Mouse (Mus musculus) large intestine, adult 2 months (tissue): ENCODE measurements around the gene Grin3b. TPM values are rescaled to one million over a fixed set of nuclear protein-coding genes. Genes with fewer than 3 reads are reported as not detected.

Experiments
- DNase-seq: peaks from one replicate; pipeline ENCODE4 v3.0.0-alpha.2; 2012; ENCODE audit warnings: low read depth, low spot score
- WGBS: fragments of 180-500 bp; shearing (Covaris S2); methylation state at CpG from one replicate; pipeline ENCODE4 v1.1.7; 2018; 5-methylcytosine and 5-hydroxymethylcytosine counted together
- polyA plus RNA-seq: library from polyadenylated mRNA; depleted of rRNA; stranded (reverse); fragments of >200 nt; gene quantifications from 2 replicates; pipeline ENCODE4 v1.2.3, GENCODE M21; 2012

Gene Grin3b
- polyA plus RNA-seq, 1 experiment, result not detected

DNA sequence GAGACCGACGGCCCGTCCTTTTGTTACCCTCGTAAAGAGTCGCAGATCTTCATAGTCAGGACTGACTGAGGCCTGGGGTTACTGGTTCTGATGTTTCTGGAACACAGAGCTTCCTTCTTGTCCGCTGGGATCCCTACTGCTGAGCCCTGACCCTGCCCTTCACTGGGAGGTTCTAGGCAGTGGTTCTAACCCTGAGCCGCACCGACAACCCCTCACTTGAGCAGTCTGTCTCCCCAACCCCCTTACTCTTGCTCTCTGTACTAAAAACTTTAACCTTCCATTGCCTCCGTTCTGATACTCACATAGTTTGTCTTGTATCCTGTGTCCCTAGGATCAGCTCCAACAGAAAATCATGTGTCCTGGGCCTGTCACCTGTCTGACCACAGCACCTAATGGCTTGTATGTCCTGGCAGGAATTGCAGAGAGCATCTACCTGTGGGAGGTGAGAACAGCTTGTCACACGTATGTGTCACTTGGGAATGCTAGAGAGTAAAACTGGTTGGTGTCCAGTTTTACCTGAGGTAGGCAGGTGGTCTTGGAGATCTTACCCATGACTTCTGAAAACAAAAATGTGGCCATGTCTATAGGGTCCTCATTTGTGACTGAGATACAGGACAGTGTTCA lies 9.7 kb upstream of the Grin3b start:
- WGBS, result 7% methylated on average over 10 of the region's 10 CpGs
- DNase-seq, result no peak

DNA sequence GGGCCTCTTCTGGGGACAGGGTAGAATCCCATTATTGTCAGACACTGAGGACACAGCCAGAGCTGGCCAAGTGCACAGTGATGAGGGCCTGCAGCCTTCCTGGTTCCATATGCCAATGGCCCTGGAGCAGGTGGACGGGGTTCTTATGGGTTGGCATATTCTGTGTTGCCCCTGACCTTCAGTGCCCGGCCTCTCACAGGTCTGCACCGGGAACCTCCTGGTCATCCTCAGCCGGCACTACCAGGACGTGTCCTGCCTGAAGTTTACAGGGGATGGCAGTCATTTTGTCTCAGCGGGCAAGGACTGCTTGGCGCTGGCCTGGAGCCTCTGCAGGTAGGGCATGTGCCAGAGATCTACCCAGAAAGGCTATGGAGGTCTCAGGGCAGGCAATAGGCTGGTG lies 5.8 kb upstream of the Grin3b start:
- no peak for DNase-seq
- 93% methylated on average over 7 of the region's 7 CpGs for WGBS

DNA sequence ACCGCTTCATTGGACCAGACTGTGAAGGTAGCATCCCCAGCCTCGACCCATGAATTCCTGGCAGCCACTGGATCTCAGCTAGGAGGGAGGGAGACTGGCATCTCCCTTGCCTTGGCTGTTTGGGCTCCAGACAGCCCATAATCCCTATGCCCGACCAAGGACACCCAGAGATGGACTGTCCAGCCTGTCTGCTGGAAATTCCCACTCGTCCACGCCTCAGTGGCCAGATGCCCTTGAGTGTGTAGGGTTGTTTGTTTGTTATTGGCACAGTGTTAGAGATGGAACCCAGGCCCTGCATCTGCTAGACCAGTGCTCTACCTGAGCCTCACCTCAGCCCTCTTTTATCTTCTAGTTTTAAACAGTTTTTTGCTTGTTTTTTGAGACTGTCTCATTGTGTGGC lies 5.2 kb upstream of the Grin3b start:
- WGBS, result 86% methylated on average over 5 of the region's 5 CpGs
- DNase-seq, result no peak

DNA sequence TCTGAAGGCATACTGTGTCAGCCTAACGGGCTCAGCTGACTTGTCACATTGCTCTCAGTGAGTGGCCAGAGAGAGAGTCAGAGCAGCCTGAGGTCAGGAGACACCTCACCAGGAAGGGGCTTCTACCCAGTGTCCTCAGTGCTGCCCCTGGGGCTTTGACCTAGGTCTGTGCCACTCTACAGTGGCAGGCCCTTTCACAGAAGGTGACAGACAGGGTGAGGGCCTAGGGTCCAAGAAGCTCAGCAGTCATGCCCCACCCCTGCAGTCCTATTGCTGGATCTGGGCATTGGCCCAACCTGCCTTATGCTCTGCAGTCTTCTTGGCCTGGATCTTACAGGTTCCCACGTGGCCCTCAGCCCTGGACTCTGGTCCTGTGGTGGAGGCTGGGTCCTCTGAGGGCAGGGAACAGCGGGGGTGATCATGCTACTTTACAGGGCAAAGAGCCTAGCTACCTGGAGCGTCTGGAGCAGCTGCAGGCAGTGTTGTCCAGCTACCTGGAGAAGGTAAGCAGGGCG lies 3.6 kb upstream of the Grin3b start:
- 86% methylated on average over 5 of the region's 5 CpGs for WGBS
- no peak for DNase-seq

DNA sequence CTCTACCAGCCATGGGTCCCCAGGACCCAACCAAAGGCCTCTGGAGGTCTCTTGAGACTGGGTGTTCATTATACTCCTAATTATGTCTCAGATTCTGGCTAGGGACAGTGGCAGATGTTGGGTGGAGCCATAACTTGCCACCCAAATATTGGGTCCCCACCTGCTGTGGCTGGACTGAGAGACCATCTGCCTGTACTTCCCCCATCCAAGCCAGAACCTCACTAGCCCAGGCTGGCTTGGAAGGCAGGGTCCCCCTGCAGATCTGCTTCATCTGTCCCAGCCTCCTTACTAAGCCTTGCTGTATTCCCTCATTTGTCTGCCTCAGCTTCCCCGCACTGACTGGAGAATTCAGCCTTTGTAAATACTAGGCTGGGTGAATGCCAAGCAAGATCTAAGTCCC lies 2.3 kb upstream of the Grin3b start:
- WGBS, result 88% methylated on average over 1 of the region's 1 CpGs

DNA sequence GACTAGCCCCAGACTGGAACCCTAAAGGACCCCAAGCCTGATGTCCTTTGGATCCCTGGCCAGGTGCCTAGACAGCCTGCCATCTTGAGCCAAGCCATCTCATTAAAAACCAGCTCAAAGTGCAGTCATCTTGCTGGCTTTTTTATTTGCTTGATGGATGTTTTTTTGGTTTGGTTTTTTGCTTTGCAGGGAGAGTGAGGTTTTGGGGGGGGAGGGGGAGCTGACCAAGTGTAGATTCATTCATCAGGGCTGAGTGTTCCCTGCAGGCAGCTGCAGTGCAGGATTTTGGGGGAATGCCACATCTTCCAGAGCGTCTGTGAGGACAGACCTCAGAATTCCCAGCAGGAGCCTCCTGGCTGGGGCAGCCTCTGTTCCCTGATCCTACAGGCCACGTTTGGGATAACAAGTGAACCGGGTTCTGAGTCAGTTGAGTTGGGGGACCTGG lies 1.4 kb upstream of the Grin3b start:
- WGBS, result 38% methylated on average over 3 of the region's 3 CpGs
- no peak for DNase-seq

More for the DNA sequence above, 2.3 kb upstream of the Grin3b start:
- no peak for DNase-seq

DNA sequence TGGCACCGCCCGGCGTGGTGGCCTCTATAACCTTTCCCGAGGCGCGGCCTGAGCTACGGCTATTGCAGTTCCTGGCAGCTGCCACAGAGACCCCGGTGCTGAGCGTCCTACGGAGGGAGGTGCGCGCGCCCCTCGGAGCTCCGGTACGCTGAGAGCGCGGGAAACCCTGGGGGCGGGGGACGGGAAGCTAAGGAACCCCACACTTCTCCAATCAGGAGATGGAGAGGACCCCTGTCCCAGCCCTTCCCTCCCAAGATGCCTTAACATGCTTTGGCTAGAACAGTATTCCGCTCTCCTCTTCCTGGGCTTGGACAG lies 625 bp downstream of the Grin3b start:
- WGBS, result 9% methylated on average over 21 of the region's 21 CpGs
- no peak for DNase-seq

DNA sequence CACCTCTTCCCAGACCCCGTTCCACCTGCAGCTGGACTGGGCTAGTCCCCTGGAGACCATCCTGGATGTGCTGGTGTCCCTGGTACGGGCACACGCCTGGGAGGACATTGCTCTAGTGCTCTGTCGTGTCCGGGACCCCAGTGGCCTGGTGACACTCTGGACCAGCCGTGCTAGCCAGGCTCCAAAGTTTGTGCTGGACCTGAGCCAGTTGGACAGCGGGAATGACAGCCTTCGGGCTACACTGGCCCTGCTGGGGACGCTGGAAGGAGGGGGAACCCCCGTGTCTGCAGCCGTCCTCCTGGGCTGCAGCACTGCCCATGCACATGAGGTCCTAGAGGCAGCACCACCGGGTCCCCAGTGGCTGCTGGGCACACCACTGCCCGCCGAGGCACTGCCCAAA lies 2.3 kb downstream of the Grin3b start:
- no peak for DNase-seq
- 44% methylated on average over 14 of the region's 14 CpGs for WGBS

DNA sequence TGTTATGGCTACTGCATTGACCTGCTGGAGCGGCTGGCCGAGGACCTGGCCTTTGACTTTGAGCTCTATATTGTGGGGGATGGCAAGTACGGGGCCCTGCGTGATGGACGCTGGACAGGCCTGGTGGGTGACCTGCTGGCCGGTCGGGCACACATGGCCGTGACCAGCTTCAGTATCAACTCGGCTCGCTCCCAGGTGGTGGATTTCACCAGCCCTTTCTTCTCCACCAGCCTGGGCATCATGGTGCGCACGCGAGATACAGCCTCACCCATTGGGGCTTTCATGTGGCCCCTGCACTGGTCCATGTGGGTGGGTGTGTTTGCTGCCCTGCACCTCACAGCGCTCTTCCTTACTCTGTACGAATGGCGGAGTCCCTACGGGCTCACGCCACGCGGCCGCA lies 3.6 kb downstream of the Grin3b start:
- DNase-seq, result no peak
- WGBS, result 91% methylated on average over 21 of the region's 21 CpGs

DNA sequence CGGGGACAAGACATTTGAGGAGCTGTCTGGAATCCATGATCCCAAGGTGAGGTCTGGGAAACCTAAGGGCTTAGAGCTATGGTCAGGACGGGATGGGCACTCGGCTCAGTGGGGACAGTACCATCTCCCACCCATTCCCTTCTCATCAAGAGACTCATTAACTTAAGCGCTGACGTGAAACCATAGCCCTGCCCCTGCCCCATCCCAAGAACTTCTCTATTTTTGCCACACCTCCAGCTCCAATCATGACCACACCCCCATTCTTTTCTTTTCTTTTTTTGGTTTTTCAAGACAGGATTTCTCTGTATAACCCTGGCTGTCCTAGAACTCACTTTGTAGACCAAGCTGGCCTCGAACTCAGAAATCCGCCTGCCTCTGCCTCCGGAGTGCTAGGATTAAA lies 4.2 kb downstream of the Grin3b start:
- 84% methylated on average over 8 of the region's 8 CpGs for WGBS
- no peak for DNase-seq

DNA sequence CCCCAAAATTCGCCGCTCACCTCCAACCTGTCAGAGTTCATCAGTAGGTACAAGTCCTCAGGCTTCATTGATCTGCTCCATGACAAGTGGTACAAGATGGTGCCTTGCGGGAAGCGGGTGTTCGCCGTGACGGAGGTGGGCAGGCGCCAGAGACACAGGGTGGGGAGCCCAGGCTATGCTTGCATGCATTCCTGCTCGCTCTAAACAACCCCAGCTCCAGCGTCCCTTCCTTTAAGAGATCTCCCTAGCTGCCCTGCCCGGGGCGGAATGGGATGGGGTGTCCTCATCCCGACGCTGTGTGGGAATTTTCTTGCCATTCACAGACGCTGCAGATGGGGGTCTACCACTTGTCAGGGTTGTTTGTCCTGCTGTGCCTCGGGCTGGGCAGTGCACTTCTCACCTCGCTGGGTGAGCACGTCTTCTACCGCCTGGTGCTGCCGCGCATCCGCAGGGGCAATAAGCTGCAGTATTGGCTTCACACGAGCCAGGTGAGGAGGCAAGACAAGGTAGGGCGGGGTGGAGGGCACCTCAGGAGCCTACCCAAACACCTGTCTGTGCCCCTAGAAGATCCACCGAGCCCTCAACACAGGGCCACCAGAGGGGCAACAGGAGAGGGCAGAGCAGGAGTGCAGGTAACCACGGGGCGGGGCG lies 5.7 kb downstream of the Grin3b start:
- no peak for DNase-seq
- 89% methylated on average over 28 of the region's 28 CpGs for WGBS

DNA sequence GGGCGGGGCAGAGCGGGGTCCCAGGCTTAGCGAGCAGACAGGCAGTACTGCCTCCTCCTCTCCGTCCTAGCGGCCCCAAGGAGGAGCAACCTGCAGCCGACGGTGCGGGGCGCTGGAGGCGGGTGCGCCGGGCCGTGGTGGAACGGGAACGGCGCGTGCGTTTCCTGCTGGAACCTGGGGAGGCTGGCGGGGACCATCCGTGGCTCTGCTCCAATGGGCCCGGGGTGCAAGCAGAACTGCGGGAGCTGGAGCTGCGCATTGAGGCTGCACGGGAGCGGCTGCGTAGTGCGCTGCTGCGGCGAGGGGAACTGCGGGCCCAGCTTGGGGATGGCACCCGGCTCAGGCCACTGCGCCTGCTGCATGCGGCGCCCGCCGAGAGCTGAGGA lies 6.2 kb downstream of the Grin3b start:
- 87% methylated on average over 35 of the region's 36 CpGs for WGBS
- DNase-seq, result no peak

DNA sequence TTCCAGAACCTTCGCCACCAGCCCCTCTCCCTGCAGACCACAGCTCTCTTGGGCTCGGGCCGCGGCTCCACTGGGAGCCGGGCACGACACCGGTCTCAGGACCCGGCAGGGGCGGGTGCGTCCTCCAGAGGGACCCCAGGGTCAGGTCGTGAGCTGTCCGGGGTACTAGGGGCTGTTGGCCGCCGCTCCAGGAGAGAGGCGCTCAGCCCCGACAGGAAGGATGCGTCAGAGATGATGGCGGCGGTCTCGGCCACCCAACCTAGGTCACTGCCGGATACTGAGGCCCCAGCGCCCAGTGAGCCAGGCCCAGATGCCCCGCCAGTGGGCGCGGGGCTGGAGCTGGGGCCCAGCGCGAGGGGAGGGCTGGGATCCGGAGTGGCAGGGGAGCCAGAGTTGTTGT lies 6.8 kb downstream of the Grin3b start:
- no peak for DNase-seq
- WGBS, result 93% methylated on average over 28 of the region's 28 CpGs

DNA sequence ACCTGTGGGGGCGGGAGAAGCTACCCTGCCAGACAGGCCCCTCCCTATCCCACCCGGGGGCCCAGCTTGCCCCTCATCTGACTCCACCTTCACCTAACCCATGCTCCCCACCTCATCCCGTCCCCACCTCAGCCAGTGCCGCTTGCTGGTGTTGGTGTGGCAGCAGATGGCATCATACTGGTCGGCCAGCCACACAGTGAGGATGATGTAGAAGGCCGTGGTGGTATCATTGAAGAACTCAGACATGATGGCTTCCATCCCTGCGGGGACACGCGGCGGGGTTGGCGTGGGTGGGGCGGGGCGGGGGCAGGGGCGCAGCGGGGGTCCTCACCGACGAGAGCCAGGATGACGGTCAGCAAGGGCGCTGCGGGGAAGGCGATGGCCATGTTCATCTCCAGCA lies 7.5 kb downstream of the Grin3b start:
- DNase-seq, result no peak
- 95% methylated on average over 21 of the region's 21 CpGs for WGBS

DNA sequence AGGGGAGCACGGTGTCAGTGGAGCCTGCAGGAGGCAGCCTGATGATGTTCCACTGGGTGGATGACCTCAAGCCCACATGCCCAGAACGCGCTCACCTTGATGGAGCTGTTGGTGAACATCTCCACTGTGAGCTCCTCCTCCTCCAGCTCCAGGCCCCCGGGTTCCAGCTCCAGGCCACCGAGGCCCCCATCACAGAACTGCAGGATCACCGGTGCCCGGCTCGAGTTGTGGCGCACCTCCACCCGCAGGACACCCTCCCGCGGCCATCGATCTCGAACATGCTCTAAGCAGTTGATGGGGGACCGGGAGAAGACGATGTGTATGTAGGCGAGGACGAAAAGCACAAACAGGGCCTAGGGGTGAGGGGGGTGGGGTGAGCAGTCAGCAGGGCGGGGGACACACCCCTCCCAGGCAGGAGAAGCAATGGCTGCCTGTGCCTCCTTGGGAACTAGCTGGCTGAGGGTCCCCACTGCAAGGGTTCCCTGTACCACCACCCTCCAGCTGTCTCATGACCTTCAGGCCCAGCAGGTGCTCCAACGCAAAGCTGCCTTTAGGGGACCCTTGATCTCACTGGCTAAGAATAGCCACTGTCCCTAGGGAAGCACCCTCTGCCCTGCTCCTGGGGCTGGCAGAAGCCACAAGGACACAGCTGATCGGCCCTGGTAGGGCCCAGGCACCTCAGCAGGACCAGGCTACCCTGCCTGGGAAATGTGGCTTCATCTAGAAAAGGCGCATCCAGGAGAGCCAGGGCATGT lies 9.1 kb downstream of the Grin3b start:
- WGBS, result 94% methylated on average over 22 of the region's 22 CpGs
- DNase-seq, result no peak

DNA sequence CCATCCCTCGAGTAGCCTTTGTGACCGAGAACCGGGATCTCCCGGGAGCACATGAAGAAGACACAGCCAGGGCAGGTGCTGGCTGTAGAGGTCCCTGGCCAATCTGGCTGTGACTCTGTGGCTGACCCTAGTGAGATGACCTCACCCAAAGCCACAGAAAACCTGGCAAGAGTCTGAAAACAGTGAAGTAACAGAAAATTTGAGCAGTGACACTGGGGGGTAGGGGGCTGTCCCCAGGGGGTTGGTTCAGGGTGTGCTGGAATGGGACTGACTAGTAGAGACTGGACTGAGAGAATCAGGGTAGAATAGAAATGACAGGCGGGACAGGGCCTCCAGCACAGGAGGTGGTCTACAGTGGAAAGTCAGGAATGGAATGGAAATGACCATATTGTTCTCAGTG lies 12.7 kb downstream of the Grin3b start:
- DNase-seq, result no peak
- WGBS, result 40% methylated on average over 5 of the region's 5 CpGs

DNA sequence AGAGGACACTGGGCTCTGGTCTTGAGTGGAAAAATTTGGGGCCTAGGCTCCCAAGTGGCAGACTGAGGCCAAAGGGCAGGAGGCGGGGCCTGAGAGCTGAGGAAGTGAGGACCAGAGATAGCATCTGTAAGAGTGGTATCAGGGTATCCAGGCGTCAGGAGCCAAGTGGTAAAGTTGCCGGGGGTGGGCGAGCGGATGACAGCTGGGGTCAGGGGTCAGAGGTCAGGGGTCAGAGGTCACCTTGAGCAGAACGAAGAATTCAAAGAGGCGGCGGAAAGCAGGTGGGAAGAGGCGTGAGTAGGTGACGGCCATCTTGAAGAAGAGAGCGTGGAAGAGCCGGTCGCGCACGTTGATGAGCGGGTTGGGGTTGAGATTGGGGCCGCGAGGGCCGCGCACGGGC lies 13.2 kb downstream of the Grin3b start:
- under 1% methylated on average over 21 of the region's 21 CpGs for WGBS
- no peak for DNase-seq

DNA sequence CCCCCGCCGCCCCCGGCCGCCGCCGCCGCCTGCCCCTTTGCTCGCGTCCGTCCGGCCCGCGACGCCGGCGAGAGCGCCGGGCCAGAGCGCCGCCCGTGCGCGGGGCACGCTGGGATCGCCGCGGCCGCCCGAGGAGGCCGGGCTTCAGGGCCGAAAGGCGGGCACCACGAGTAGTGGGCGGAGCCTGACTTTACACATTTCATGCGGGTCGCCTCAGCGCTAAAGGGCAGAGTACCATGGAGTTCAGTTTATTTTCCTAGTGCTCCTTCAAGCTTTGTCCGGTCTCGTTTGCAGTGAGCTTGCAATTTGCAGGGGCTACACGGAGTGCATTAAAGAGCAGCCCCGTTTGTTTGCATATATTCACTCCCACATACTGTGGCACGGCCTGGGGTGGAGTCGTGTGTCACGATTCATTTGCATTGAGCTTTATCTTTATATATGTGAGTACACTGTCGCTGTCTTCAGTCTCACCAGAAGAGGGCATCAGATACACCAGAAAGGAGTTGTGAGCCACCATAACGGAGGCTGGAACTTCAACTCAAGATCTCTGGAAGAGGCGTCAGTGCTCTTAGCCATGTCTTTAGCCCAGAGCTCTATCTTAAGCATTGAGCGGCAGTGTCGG lies 13.8 kb downstream of the Grin3b start, which contains the start of gene Tmem259:
TSS of gene Tmem259 (minus strand) at position 136 of the 622 bp plus-strand sequence.
- DNase-seq, result no peak
- WGBS, result under 1% methylated on average over 49 of the region's 49 CpGs

DNA sequence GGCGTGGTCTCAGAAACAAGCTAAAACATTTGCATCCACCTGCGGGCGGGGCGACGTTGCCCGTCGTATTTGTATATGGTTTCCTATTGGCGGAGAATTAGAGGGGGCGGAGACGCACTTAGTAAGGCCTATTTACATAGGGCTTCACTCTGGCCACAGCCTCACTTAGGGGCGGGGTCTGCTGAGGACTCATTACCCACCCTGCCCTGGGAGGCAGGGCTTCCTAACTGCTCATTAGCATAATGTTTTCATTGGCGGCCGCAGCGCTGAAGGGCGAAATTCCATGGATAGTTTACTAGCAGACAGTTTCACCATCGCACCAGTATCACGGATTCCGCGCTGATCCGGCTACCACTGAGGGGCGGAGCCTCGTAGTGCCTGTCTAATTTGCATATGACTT lies 14.4 kb downstream of the Grin3b start:
- WGBS, result 0% methylated on average over 22 of the region's 22 CpGs
- peak; percentile 91 for DNase-seq
